Mouse (Mus musculus) embryonic fibroblast, embryonic 13.5 days (primary cell): ENCODE measurements around the gene Fmo9.

Source experiments
- CTCF ChIP-seq: IDR thresholded peaks from 2 replicates; pipeline ENCODE4 v1.5.1; 2011; ENCODE audit warnings: mild to moderate bottlenecking, control low read depth, low read length, moderate library complexity, borderline replicate concordance; ENCODE audit not compliant: insufficient read depth
- POLR2A ChIP-seq: IDR thresholded peaks from 2 replicates; pipeline ENCODE4 v1.6.1; 2011; ENCODE audit warnings: low read depth, mild to moderate bottlenecking, control low read depth, low read length, moderate library complexity

DNA sequence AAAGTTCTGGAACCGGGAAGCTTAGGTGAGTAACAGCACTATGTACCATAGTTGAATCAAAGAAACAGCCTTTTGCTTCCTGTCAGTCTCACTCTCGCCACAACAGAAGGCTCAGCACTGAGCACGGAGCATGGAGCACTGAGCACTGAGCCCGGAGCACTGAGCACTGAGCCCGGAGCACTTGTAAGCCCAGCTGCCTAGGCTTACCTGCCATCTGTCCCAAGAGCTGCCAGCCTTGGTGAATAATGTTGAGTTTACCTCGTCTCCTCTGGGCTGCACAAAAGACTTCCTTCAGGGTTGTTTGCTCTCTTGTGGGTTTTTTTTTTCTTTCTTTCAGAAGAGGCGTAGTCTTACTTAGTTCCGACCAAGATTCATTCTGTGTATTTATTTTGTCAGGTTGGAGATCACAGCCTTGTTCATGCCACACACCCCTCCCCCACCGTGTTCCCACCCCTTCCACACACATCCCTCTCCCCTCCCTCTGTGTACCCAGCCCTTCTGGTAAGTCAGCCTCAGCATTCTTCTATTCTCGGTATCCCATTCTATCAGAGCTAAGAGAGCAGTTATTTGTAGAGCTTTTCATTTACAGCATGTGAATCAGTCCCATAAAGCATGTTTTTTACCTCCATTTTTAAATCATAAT lies 20.7 kb upstream of the Fmo9 start:
- TF ChIP-seq CTCF (no peak), POLR2A (no peak)
